Mouse (Mus musculus) inflammation-experienced regulatory T-cells, adult 16 weeks (primary cell): ENCODE measurements around the gene Slc35f5. TPM values are rescaled to one million over a fixed set of nuclear protein-coding genes. Genes with fewer than 3 reads are reported as not detected.

Source experiments
- polyA plus RNA-seq: library from polyadenylated mRNA; unstranded; fragments of 100-300 nt; shearing (Covaris generic); gene quantifications from one replicate; pipeline ENCODE4 v1.2.1, GENCODE M21; 2017

Gene Slc35f5
- polyA plus RNA-seq, result 3.3 TPM

GRCm38 (mm10) chr1:125560259-125561192 lies at the start of gene Slc35f5:
Slc35f5 (plus strand) TSS chr1:125560595.

Other genes with a start within 250 kb of the Slc35f5 start
- gene Actr3, start 124.9 kb upstream of the Slc35f5 start, polyA plus RNA-seq, result 1,410 TPM
- not detected for gene Gpr39, start 116.4 kb downstream of the Slc35f5 start, polyA plus RNA-seq